Mouse (Mus musculus) liver, embryonic 14.5 days (tissue): ENCODE measurements around the gene Sec1.

ENCODE experiments used
- CTCF ChIP-seq: IDR thresholded peaks from 2 replicates; pipeline ENCODE4 v1.5.1; 2016; ENCODE audit warnings: antibody characterized with exemption, low read depth, control low read depth
- EP300 ChIP-seq: IDR thresholded peaks from 2 replicates; pipeline ENCODE4 v1.6.1; 2016; ENCODE audit warnings: antibody characterized with exemption, low read depth

GRCm38 (mm10) chr7:45709677-45710355 lies 15.6 kb upstream of the Sec1 start:
- TF ChIP-seq CTCF: no peak
- TF ChIP-seq EP300: no peak
